ENCODE assay signal across 29 mouse cellular contexts in the genomic region with DNA sequence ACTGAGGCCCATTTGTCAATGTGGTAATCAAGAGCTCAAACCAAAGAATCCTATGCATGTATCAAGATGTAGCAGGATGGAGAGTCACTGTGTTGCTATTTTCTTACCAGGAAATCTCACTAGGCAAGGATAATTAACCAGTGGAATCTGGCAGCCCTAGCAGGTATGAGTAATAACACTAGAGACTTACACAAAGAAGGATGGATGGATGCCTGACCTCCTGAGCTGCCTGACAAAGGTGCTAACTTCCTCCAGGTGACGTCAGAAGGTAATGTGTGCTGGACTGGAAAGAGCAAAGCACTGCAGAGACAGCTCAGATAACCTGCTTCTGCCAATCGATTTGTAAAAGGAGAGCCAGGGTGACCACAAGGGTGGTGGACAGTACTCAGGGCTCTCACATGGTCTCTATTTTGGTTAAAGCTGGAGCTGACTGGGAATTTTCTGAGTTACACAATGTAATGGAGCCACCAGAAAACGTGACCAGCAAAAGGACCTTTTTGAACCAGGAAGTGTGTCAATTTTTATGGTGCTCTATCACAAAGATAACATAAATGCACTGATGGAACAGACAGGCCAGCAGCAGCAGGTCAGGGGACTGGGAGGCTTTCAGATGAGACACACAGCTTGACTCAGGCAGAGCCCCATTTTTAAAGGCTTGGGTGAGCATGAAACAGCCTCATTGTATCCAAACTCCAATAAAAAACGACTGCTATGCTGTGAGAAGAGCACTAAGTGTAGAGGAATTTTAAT. TPM values are rescaled to one million over a fixed set of nuclear protein-coding genes. Genes with fewer than 3 reads are reported as not detected.
DNase-seq lines count a peak whose midpoint lies in the region; ATAC-seq and TF ChIP-seq lines count a peak whose summit lies in the region.
"Had no signal": no experiment of that assay in that cellular context is flagged by ENCODE, and none has a peak within 500 bp of the region (broad histone marks: within the 10 kb centered on the region; RNA-seq: fewer than 3 reads in every experiment).

No protein-coding gene starts in this region.

- H3K9ac ChIP-seq in midbrain, embryonic 15.5 days = no peak overlapping the region
- no peak overlapping the region for H3K9ac ChIP-seq in hindbrain, embryonic 16.5 days (ENCODE audit: low read depth, low read length)
- H3K9ac ChIP-seq: forebrain, embryonic 15.5 days; hindbrain, embryonic 15.5 days; limb, embryonic 15.5 days; liver, embryonic 13.5 days; neural tube, embryonic 15.5 days had no signal

- no peak for ATAC-seq in midbrain, embryonic 15.5 days (replicated peaks)
- ATAC-seq in hindbrain, embryonic 16.5 days = no peak
- ATAC-seq: forebrain, embryonic 15.5 days; lung, postnatal 0 days had no signal

- H3K4me2 ChIP-seq in midbrain, embryonic 15.5 days = no peak overlapping the region
- no peak overlapping the region for H3K4me2 ChIP-seq in hindbrain, embryonic 16.5 days (ENCODE audit: low read length)
- H3K4me2 ChIP-seq: forebrain, embryonic 15.5 days; hindbrain, embryonic 15.5 days; limb, embryonic 15.5 days; liver, embryonic 13.5 days; neural tube, embryonic 15.5 days had no signal

- H3K4me1 ChIP-seq in small intestine, adult 2 months (ENCODE audit: control insufficient read depth, insufficient read depth, insufficient read length, low read length) = peaks cover 7% of the 10 kb centered on the region; the same call in 1 of the 2 replicates
- H3K4me1 ChIP-seq in midbrain, embryonic 15.5 days = no peaks in the 10 kb centered on the region
- no peaks in the 10 kb centered on the region for H3K4me1 ChIP-seq in hindbrain, embryonic 16.5 days (ENCODE audit: control insufficient read depth, insufficient read depth, low read depth, low read length)
- H3K4me1 ChIP-seq: forebrain, embryonic 15.5 days; hindbrain, embryonic 10.5 days; hindbrain, embryonic 15.5 days; limb, embryonic 10.5 days; limb, embryonic 15.5 days; neural tube, embryonic 15.5 days had no signal

- H3K36me3 ChIP-seq in small intestine, adult 2 months (ENCODE audit: control insufficient read depth, insufficient read depth, low read length) = peaks cover 2% of the 10 kb centered on the region; the same call in 1 of the 2 replicates
- 0 out of 2 replicates have a peak, but pooled peaks cover 4% of the 10 kb centered on the region for H3K36me3 ChIP-seq in midbrain, embryonic 15.5 days (replicated peaks)
- H3K36me3 ChIP-seq in hindbrain, embryonic 16.5 days (ENCODE audit: control insufficient read depth, insufficient read depth, low read length) = peaks cover 7% of the 10 kb centered on the region; the same call in 1 of the 2 replicates
- H3K36me3 ChIP-seq: liver, embryonic 13.5 days had no signal

- peak; percentile 42 for DNase-seq in 3134 (ENCODE audit: extremely low read depth, insufficient read length, low spot score)
- peak; percentile 90 for DNase-seq in Muller cell, postnatal 12 days (ENCODE audit: inconsistent ontology term)
- peak; percentile 48 for DNase-seq in fibroblast of lung, adult 2 months (ENCODE audit: low read depth)
- no peak for DNase-seq in spleen, postnatal 10 days (ENCODE audit: low spot score in 2 of 2)
- DNase-seq: adrenal gland, postnatal 25 days; cerebellum, adult 18-20 months; cerebellum, postnatal 14 days; gastrocnemius, adult 2 months; gastrocnemius, postnatal 36 days; heart, postnatal 14 days; kidney, adult 11 months; kidney, postnatal 10 days; layer of hippocampus, postnatal 36 days; liver, embryonic 13.5 days; lung, adult 18-20 months; midbrain, embryonic 14.5 days; right cerebral cortex, postnatal 25 days had no signal

- WGBS in small intestine, adult 2 months = 27% methylated on average over 4 of the region's 4 CpGs
- 75% methylated on average over 4 of the region's 4 CpGs for WGBS in midbrain, embryonic 15.5 days
- 75% methylated on average over 4 of the region's 4 CpGs for WGBS in hindbrain, embryonic 16.5 days

- H3K27me3 ChIP-seq in small intestine, adult 2 months (ENCODE audit: control insufficient read depth, insufficient read depth, low read length) = no peaks in the 10 kb centered on the region
- no peaks in the 10 kb centered on the region for H3K27me3 ChIP-seq in midbrain, embryonic 15.5 days (replicated peaks)
- no peaks in the 10 kb centered on the region for H3K27me3 ChIP-seq in hindbrain, embryonic 16.5 days (replicated peaks; ENCODE audit: control insufficient read depth, insufficient read depth, low read length)
- H3K27me3 ChIP-seq: CH12.LX; forebrain, embryonic 15.5 days; hindbrain, embryonic 15.5 days; limb, embryonic 15.5 days; liver, embryonic 13.5 days; neural tube, embryonic 15.5 days had no signal

- TF ChIP-seq CTCF in small intestine, adult 2 months (IDR thresholded peaks at IDR 0.05; ENCODE audit: extremely low read depth, insufficient read length, insufficient replicate concordance, low read depth, low read length) = no peak

- H3K4me3 ChIP-seq in small intestine, adult 2 months (ENCODE audit: low read depth, low read length) = no peak overlapping the region
- H3K4me3 ChIP-seq in midbrain, embryonic 15.5 days = no peak overlapping the region
- no peak overlapping the region for H3K4me3 ChIP-seq in hindbrain, embryonic 16.5 days (ENCODE audit: low read length)
- H3K4me3 ChIP-seq: forebrain, embryonic 15.5 days; gastrocnemius, adult 2 months; hindbrain, embryonic 10.5 days; hindbrain, embryonic 15.5 days; limb, embryonic 10.5 days; limb, embryonic 15.5 days; liver, embryonic 13.5 days; neural tube, embryonic 15.5 days had no signal

- peak overlapping the region; percentile 85 for H3K27ac ChIP-seq in small intestine, adult 2 months (ENCODE audit: insufficient read depth, low read depth, low read length)
- H3K27ac ChIP-seq in midbrain, embryonic 15.5 days = no peak overlapping the region
- no peak overlapping the region for H3K27ac ChIP-seq in hindbrain, embryonic 16.5 days (ENCODE audit: low read depth, low read length)
- H3K27ac ChIP-seq: forebrain, embryonic 15.5 days; gastrocnemius, adult 2 months; hindbrain, embryonic 10.5 days; hindbrain, embryonic 15.5 days; limb, embryonic 10.5 days; limb, embryonic 15.5 days; liver, embryonic 13.5 days; macrophage; neural tube, embryonic 15.5 days had no signal

- no peaks in the 10 kb centered on the region for H3K9me3 ChIP-seq in midbrain, embryonic 15.5 days
- H3K9me3 ChIP-seq in hindbrain, embryonic 16.5 days (ENCODE audit: control insufficient read depth, low read length) = no peaks in the 10 kb centered on the region; the same call in 1 of the 2 replicates
- H3K9me3 ChIP-seq: forebrain, embryonic 15.5 days; hindbrain, embryonic 15.5 days; limb, embryonic 10.5 days; limb, embryonic 15.5 days; liver, embryonic 13.5 days; neural tube, embryonic 15.5 days had no signal

- no peak for TF ChIP-seq POLR2A in small intestine, adult 2 months (IDR thresholded peaks at IDR 0.05; ENCODE audit: low read depth, low read length)

RNA-seq across cellular contexts. Expression of a gene that starts 14.4 kb away (rescaled TPM):
- polyA plus RNA-seq in small intestine, adult 2 months (2012; rRNA removed) = 2.3 and 4.0 TPM in 2 replicates
- polyA plus RNA-seq in midbrain, embryonic 15.5 days (2015; fragmentation: Nextera tagmentation; extraction: Ambion mirVana) = 12.4 and 12.5 TPM in 2 replicates
- polyA plus RNA-seq in hindbrain, embryonic 16.5 days (2015; fragmentation: Nextera tagmentation; extraction: Ambion mirVana) = 8.7 and 9.4 TPM in 2 replicates

Comparison
In these comparisons a context has a peak if more than half of its experiments do, and no peak if none do; other contexts are left out.
1. DNase-seq: peak in 3134 (single experiment), Muller cell, postnatal 12 days (single experiment) and fibroblast of lung, adult 2 months (single experiment); none in spleen, postnatal 10 days (0 of 2).